Mouse (Mus musculus) liver, postnatal 0 days (tissue): ENCODE measurements around the gene Susd2. TPM values are rescaled to one million over a fixed set of nuclear protein-coding genes. Genes with fewer than 3 reads are reported as not detected.
A peak's percentile ranks its signal among the peaks of the same experiment; 100 is the strongest.

ENCODE experiments used
- ATAC-seq: fragments of 200-750 bp; cut with Nextera tagmentation; 2 replicates; pipeline ENCODE4 v1.8.0; 2017; ENCODE audit warnings: mild to moderate bottlenecking, moderate library complexity
- DNase-seq: peaks from one replicate; pipeline ENCODE4 v3.0.0-alpha.2; 2016
- H3K27ac ChIP-seq: fragments of 300-500 bp; sonication (generic); 2 replicates; pipeline ENCODE4 v1.5.1; 2014; ENCODE audit warnings: antibody characterized with exemption, moderate library complexity, mild to moderate bottlenecking, low read depth
- H3K27me3 ChIP-seq: fragments of 300-500 bp; sonication (generic); 2 replicates; pipeline ENCODE4 v1.6.1; 2014; ENCODE audit warnings: low read length, control low read depth, mixed read lengths; ENCODE audit not compliant: insufficient read depth
- H3K36me3 ChIP-seq: fragments of 300-500 bp; sonication (generic); replicated peaks from 2 replicates; pipeline ENCODE4 v1.6.1; 2014; ENCODE audit warnings: mild to moderate bottlenecking, control low read depth, low read length, moderate library complexity, mixed read lengths; ENCODE audit not compliant: insufficient read depth
- H3K4me1 ChIP-seq: fragments of 300-500 bp; sonication (generic); 2 replicates; pipeline ENCODE4 v1.6.1; 2014; ENCODE audit warnings: antibody characterized with exemption, mild to moderate bottlenecking, control low read depth; ENCODE audit not compliant: insufficient read depth
- H3K4me2 ChIP-seq: fragments of 300-500 bp; sonication (generic); 2 replicates; pipeline ENCODE4 v1.6.1; 2014; ENCODE audit warnings: low read depth, mild to moderate bottlenecking, low read length, moderate library complexity, mixed read lengths
- H3K4me3 ChIP-seq: fragments of 300-500 bp; sonication (generic); 2 replicates; pipeline ENCODE4 v1.5.1; 2014; ENCODE audit warnings: low read depth, low read length
- H3K9ac ChIP-seq: fragments of 300-500 bp; sonication (generic); replicated peaks from 2 replicates; pipeline ENCODE4 v1.6.1; 2014; ENCODE audit warnings: mild to moderate bottlenecking, moderate library complexity
- H3K9me3 ChIP-seq: fragments of 300-500 bp; sonication (generic); 2 replicates; pipeline ENCODE4 v1.6.1; 2016; ENCODE audit warnings: mild to moderate bottlenecking, control low read depth, low read length, mixed read lengths
- CTCF ChIP-seq: sonication (generic); IDR thresholded peaks from 2 replicates; pipeline ENCODE4 v1.5.1; 2016; ENCODE audit warnings: antibody characterized with exemption, low read depth
- EP300 ChIP-seq: IDR thresholded peaks from 2 replicates; pipeline ENCODE4 v1.6.1; 2016; ENCODE audit warnings: antibody characterized with exemption, low read depth, mild to moderate bottlenecking
- WGBS: fragments of 180-500 bp; shearing (Covaris S2); extraction: QIAGEN DNeasy Blood & Tissue Kit; methylation state at CpG from one replicate; pipeline ENCODE4 v1.1.7; 2014; ENCODE audit not compliant: insufficient replicate concordance; 5-methylcytosine and 5-hydroxymethylcytosine counted together
- polyA plus RNA-seq: library from polyadenylated mRNA; unstranded; fragments of >200 nt; fragmentation: Nextera tagmentation; extraction: Ambion mirVana; gene quantifications from 2 replicates; pipeline ENCODE4 v1.2.1, GENCODE M21; 2015

The Susd2 gene
- polyA plus RNA-seq, 1 experiment from 2014 or later, result 1.6 TPM

- Histone ChIP-seq H3K4me1 (peaks cover 2% of the 10 kb centered on the region; the same call in 1 of the 2 replicates), H3K27ac (no peak overlapping the region), H3K9ac (no peak overlapping the region), H3K4me3 (no peak overlapping the region), H3K27me3 (no peaks in the 10 kb centered on the region), H3K4me2 (no peak overlapping the region), H3K36me3 (peaks cover 48% of the 10 kb centered on the region), H3K9me3 (no peaks in the 10 kb centered on the region)
- ATAC-seq (no peak), DNase-seq (no peak)
- TF ChIP-seq CTCF (no peak), EP300 (no peak)
- WGBS, result 90% methylated on average over 6 of the region's 6 CpGs
These were observed 17.6 kb upstream of the Susd2 start for GRCm38 (mm10) chr10:75661381-75661780.

DNA sequence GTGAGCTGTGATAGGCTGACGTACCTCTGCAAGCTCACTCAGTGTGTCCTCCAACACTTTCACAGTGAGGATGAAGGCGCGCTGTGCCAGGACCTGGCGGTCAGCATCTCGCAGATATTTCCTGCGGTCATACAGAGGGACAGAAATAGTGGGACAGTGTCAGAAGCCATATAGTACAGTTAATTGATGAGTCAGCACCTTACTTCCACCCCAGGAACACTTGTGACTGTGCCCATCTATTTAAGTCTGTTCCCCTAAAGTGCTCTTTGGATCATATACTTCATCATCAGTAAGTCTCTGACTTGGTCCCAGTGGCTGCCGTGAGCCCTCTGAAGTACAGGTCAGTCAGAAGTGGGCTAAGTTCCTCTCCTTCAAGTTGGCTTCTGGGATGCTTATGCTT, 14.0 kb upstream of the Susd2 start:
- H3K9ac ChIP-seq, result no peak overlapping the region
- ATAC-seq (no peak), DNase-seq (no peak)
- no peak overlapping the region for H3K4me3 ChIP-seq
- TF ChIP-seq CTCF (no peak), EP300 (no peak)
- peaks cover 66% of the 10 kb centered on the region for H3K36me3 ChIP-seq
- no peak overlapping the region for H3K27ac ChIP-seq
- H3K9me3 ChIP-seq, result no peaks in the 10 kb centered on the region
- H3K27me3 ChIP-seq, result no peaks in the 10 kb centered on the region
- H3K4me2 ChIP-seq, result no peak overlapping the region
- 93% methylated on average over 7 of the region's 7 CpGs for WGBS
- no peaks in the 10 kb centered on the region for H3K4me1 ChIP-seq

GRCm38 (mm10) chr10:75657165-75657564, 13.4 kb upstream of the Susd2 start:
- peaks cover 69% of the 10 kb centered on the region for H3K36me3 ChIP-seq
- H3K4me3 ChIP-seq, result no peak overlapping the region
- TF ChIP-seq CTCF (no peak), EP300 (no peak)
- no peak overlapping the region for H3K9ac ChIP-seq
- no peak overlapping the region for H3K4me2 ChIP-seq
- H3K27ac ChIP-seq, result no peak overlapping the region
- DNase-seq (no peak), ATAC-seq (no peak)
- 86% methylated on average over 5 of the region's 5 CpGs for WGBS
- no peaks in the 10 kb centered on the region for H3K4me1 ChIP-seq
- H3K9me3 ChIP-seq, result no peaks in the 10 kb centered on the region
- no peaks in the 10 kb centered on the region for H3K27me3 ChIP-seq

DNA sequence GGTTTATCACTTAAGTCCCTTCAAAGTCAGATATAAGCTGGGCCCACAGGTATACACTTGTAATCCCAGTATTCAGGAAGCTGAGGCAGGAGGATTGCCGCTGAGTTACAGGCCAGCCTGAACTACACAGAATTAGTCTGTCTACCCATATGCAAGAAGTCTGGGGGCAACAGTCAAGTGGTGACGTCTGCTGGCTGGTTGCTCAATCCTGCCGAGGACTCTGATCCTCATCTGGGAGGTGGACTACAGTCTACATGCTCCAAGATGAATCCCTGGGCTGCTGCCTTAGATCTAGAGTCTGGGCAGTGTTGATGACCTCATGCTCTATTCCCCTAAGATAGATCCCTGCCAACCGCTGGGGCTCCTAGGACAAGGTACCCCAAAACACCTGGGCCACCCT, 10.2 kb upstream of the Susd2 start:
- TF ChIP-seq CTCF (no peak), EP300 (no peak)
- DNase-seq (peak; percentile 45), ATAC-seq (peak; percentile 43; the same call in 1 of the 2 replicates)
- no peak overlapping the region for H3K27ac ChIP-seq
- H3K4me3 ChIP-seq, result no peak overlapping the region
- WGBS, result 68% methylated on average over 4 of the region's 4 CpGs
- no peak overlapping the region for H3K4me2 ChIP-seq
- H3K9ac ChIP-seq, result no peak overlapping the region
- H3K27me3 ChIP-seq, result no peaks in the 10 kb centered on the region
- H3K36me3 ChIP-seq, result peaks cover 88% of the 10 kb centered on the region
- no peaks in the 10 kb centered on the region for H3K9me3 ChIP-seq
- no peaks in the 10 kb centered on the region for H3K4me1 ChIP-seq

DNA sequence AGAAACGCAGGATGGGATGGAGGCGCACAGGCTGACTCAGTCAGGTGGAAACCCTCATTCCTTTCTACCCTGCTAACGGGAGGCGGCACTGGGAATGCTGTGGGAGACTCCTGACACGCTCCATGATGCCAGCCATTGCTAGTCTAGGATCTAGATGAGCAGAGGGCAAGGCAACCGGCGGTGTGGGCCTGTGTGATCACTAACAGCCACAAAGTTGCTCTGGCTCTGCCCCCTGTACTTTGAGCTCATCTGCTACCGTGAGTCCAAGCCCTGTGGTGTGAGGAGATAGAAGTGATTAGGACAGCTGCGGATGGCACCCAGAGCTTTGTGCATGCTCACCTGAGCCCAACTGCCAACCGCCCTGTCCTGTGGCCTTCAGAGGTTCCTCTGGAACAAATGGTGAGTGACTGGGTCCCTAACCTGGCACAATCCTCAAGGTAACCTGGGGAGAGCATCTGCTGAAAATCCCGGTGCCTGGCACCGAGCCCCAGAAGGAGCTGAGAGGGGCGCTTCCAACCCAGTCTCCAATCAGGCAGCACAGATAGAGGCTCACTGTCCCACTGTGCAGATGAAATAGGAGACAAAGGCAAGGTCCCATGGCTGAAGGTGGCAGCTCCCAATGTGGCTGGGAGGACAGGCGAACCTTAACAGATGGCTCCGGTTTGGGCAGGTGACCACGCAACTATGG, 7.7 kb upstream of the Susd2 start:
- Histone ChIP-seq H3K9ac (no peak overlapping the region), H3K9me3 (no peaks in the 10 kb centered on the region), H3K4me1 (no peaks in the 10 kb centered on the region), H3K27me3 (no peaks in the 10 kb centered on the region), H3K36me3 (peaks cover 80% of the 10 kb centered on the region), H3K27ac (no peak overlapping the region), H3K4me2 (no peak overlapping the region), H3K4me3 (no peak overlapping the region)
- 94% methylated on average over 16 of the region's 16 CpGs for WGBS
- TF ChIP-seq EP300 (no peak), CTCF (no peak)
- no peak for ATAC-seq
- DNase-seq, result no peak

GRCm38 (mm10) chr10:75650306-75650902, 6.6 kb upstream of the Susd2 start:
- Histone ChIP-seq H3K4me1 (no peaks in the 10 kb centered on the region), H3K27me3 (no peaks in the 10 kb centered on the region), H3K9me3 (no peaks in the 10 kb centered on the region), H3K9ac (no peak overlapping the region), H3K27ac (no peak overlapping the region), H3K4me2 (no peak overlapping the region), H3K4me3 (no peak overlapping the region), H3K36me3 (peaks cover 69% of the 10 kb centered on the region)
- DNase-seq (no peak), ATAC-seq (no peak)
- 84% methylated on average over 6 of the region's 6 CpGs for WGBS
- TF ChIP-seq EP300 (no peak), CTCF (no peak)
